Mouse (Mus musculus) forebrain, embryonic 15.5 days (tissue): ENCODE results near the gene 3110082I17Rik. TPM values are rescaled to one million over a fixed set of nuclear protein-coding genes. Genes with fewer than 3 reads are reported as not detected.

Experiments
- ATAC-seq: fragments of 200-750 bp; cut with Nextera tagmentation; replicated peaks from 2 replicates; pipeline ENCODE4 v1.8.0; 2017; ENCODE audit warnings: mild to moderate bottlenecking, moderate TSS enrichment, moderate library complexity
- H3K27ac ChIP-seq: fragments of 300-500 bp; sonication (generic); replicated peaks from 2 replicates; pipeline ENCODE4 v1.5.1; 2015; ENCODE audit warnings: mild to moderate bottlenecking, inconsistent platforms
- H3K27me3 ChIP-seq: fragments of 300-500 bp; sonication (generic); 2 replicates; pipeline ENCODE4 v1.6.1; 2015; ENCODE audit warnings: inconsistent platforms
- H3K36me3 ChIP-seq: fragments of 300-500 bp; sonication (generic); 2 replicates; pipeline ENCODE4 v1.6.1; 2015; ENCODE audit warnings: mild to moderate bottlenecking, inconsistent platforms
- H3K4me1 ChIP-seq: fragments of 300-500 bp; sonication (generic); 2 replicates; pipeline ENCODE4 v1.6.1; 2015; ENCODE audit warnings: inconsistent platforms
- H3K4me2 ChIP-seq: fragments of 300-500 bp; sonication (generic); replicated peaks from 2 replicates; pipeline ENCODE4 v1.6.1; 2015; ENCODE audit warnings: mild to moderate bottlenecking, inconsistent platforms
- H3K4me3 ChIP-seq: fragments of 300-500 bp; sonication (generic); 2 replicates; pipeline ENCODE4 v1.5.1; 2015; ENCODE audit warnings: mild to moderate bottlenecking, inconsistent platforms
- H3K9ac ChIP-seq: fragments of 300-500 bp; sonication (generic); replicated peaks from 2 replicates; pipeline ENCODE4 v1.6.1; 2015; ENCODE audit warnings: mild to moderate bottlenecking, inconsistent platforms
- H3K9me3 ChIP-seq: fragments of 300-500 bp; sonication (generic); 2 replicates; pipeline ENCODE4 v1.6.1; 2016; ENCODE audit warnings: inconsistent platforms
- WGBS: fragments of 180-500 bp; shearing (Covaris S2); methylation state at CpG from one replicate; pipeline ENCODE4 v1.1.7; 2015; ENCODE audit warnings: mixed read lengths; 5-methylcytosine and 5-hydroxymethylcytosine counted together
- polyA plus RNA-seq: library from polyadenylated mRNA; unstranded; fragments of >200 nt; fragmentation: Nextera tagmentation; extraction: Ambion mirVana; gene quantifications from 2 replicates; pipeline ENCODE4 v1.2.1, GENCODE M21; 2015

Gene 3110082I17Rik
- polyA plus RNA-seq, 1 experiment from 2014 or later = 20.4 TPM

DNA sequence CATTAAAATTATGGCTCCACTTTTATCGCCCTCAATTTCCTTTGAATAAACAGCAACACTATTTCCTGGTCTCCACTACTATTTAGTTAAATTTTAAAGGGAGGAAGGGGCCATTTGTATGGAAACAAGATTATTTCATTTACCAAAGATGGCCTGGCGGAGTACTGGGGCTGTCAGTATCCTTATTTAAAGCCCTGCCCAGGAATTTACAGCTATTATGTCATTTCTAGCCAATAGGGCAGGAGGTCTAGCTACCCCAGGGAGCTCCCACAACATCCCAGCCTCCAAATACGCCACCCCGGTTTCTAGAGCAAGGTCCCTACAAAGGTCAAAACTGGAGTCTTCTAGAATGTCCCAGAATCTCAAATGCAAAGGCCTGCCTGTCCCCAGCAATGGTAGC lies 46.8 kb downstream of the 3110082I17Rik start:
- 86% methylated on average over 4 of the region's 4 CpGs for WGBS
- no peaks in the 10 kb centered on the region for H3K36me3 ChIP-seq

DNA sequence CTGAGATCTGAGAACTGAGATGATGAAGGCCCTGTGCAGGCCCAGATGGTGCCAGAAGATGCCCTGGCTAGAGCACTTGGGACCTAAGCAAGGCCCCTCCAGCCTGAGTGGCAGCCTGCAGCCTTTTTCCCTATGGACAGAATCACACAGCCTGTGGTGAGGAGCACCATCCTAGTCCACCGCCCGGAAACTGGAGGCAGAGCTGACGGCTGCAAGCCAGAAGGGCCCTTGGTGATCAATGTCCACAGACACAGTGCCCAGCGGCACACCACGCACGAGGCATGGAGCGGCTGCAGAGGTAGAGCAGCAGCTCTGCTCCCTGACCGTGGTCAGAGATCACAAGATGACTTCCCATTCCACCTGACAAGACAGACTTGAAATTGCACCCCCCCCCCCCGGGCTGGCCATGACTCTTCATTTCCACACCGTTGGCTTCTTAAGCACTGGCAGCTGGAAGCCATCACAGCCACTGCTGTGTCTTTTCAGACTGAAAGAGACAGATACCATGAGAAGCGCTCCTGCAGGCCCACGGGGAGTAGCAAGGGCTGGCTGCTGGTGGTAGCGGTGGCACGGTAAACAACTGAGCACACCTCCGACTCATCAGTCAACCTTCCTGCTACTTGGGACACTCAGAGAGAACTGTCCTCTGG lies 48.5 kb downstream of the 3110082I17Rik start:
- ATAC-seq = no peak
- Histone ChIP-seq H3K36me3 (no peaks in the 10 kb centered on the region), H3K4me1 (no peaks in the 10 kb centered on the region), H3K9ac (no peak overlapping the region), H3K4me3 (no peak overlapping the region), H3K27me3 (no peaks in the 10 kb centered on the region), H3K9me3 (no peaks in the 10 kb centered on the region), H3K4me2 (no peak overlapping the region), H3K27ac (no peak overlapping the region)
- 82% methylated on average over 15 of the region's 15 CpGs for WGBS

More for the DNA sequence above, 46.8 kb downstream of the 3110082I17Rik start:
- no peak for ATAC-seq
- Histone ChIP-seq H3K4me2 (no peak overlapping the region), H3K4me3 (no peak overlapping the region), H3K9ac (no peak overlapping the region), H3K27me3 (no peaks in the 10 kb centered on the region), H3K27ac (no peak overlapping the region), H3K9me3 (no peaks in the 10 kb centered on the region), H3K4me1 (peaks cover 5% of the 10 kb centered on the region)

DNA sequence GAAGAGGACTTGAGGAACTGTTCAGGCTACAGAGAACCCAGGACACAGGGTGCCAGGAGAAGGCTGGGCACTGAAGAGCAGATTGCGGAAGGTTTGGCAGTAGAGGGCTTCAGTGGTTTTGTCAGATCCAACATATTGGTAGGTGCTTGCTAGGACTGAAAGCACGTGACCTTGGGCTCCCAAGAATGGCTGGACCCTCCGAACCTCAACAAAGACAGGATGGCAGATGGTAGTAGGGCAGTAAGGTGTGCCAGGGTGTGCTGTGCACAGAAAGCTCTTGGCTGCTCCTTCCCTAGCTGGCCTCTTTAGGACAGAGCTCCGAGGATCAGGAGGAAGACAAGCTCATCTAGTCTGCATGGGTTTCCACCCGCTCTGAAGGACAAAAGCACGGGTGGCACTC lies 49.2 kb downstream of the 3110082I17Rik start:
- no peak for ATAC-seq
- H3K4me3 ChIP-seq = no peak overlapping the region
- H3K9ac ChIP-seq = no peak overlapping the region
- no peaks in the 10 kb centered on the region for H3K36me3 ChIP-seq
- 91% methylated on average over 6 of the region's 6 CpGs for WGBS
- no peak overlapping the region for H3K4me2 ChIP-seq
- H3K9me3 ChIP-seq = no peaks in the 10 kb centered on the region
- no peaks in the 10 kb centered on the region for H3K27me3 ChIP-seq
- H3K4me1 ChIP-seq = no peaks in the 10 kb centered on the region
- H3K27ac ChIP-seq = no peak overlapping the region

DNA sequence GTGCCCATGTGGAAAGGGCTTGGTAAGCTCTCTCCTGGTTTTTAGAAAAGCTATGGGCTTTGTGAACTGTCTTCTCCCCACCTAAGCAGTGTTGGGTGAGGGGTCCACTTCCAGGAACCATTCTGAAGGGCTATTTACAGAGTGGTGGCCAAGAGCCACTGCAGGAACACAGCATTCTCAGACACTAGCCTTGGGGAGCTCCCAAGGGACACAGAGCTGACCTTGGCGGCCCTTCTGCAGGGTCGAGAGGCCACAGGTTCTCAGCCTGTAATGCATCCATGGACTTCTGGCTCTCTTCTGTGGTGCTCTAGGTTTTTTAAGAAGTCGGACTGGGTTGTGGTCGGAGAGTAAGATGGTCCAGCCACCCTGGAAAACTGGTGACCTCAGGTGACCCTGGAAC lies 50.3 kb downstream of the 3110082I17Rik start:
- 92% methylated on average over 4 of the region's 4 CpGs for WGBS
- no peak for ATAC-seq
- no peak overlapping the region for H3K9ac ChIP-seq
- no peaks in the 10 kb centered on the region for H3K36me3 ChIP-seq
- no peaks in the 10 kb centered on the region for H3K4me1 ChIP-seq
- no peaks in the 10 kb centered on the region for H3K9me3 ChIP-seq
- no peak overlapping the region for H3K27ac ChIP-seq
- H3K27me3 ChIP-seq = no peaks in the 10 kb centered on the region
- no peak overlapping the region for H3K4me2 ChIP-seq
- H3K4me3 ChIP-seq = no peak overlapping the region

DNA sequence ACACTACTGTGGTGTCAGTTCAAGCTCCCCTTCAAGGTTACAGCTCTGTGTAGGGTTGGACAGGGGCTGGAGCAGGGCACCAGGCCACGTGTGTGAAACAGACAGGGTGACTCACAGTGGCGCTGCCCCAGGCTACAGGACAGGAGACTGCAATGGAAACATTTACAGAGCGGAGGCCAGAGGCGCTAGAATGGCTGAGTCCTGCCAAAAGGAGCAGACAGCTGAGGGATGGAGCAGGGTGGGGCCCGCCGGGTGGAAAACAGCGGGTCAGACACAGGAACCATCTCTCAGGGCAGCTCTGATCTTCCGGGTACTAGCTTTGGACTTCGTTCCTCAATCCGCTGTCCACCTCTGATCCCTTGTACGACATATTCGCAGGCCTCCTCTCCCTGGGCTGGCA lies 50.9 kb downstream of the 3110082I17Rik start:
- Histone ChIP-seq H3K4me2 (no peak overlapping the region), H3K9me3 (no peaks in the 10 kb centered on the region), H3K4me1 (no peaks in the 10 kb centered on the region), H3K4me3 (no peak overlapping the region), H3K36me3 (no peaks in the 10 kb centered on the region), H3K27ac (no peak overlapping the region), H3K27me3 (no peaks in the 10 kb centered on the region), H3K9ac (no peak overlapping the region)
- WGBS = 80% methylated on average over 12 of the region's 12 CpGs
- ATAC-seq = no peak

DNA sequence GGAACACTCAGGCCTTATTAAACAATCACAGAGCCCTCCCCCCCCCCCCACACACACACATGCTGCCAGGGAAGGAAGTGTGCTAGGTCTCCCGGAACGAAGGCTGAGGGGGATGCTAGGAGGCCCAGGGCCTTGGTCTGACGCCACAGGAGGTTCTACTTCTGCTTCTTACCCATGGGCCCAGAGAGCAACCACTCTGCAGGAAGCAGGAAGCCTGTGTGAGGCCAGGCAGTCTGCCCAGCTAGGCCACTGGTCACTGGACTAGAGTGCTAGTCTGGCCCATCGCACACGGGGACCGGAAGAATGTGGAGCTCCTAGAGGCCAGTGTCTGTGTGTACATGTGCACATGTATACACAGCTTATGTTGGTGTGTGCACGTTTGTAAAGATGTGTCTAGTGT lies 51.8 kb downstream of the 3110082I17Rik start:
- no peaks in the 10 kb centered on the region for H3K9me3 ChIP-seq
- H3K4me3 ChIP-seq = no peak overlapping the region
- 84% methylated on average over 7 of the region's 7 CpGs for WGBS
- H3K9ac ChIP-seq = no peak overlapping the region
- no peaks in the 10 kb centered on the region for H3K27me3 ChIP-seq
- H3K4me2 ChIP-seq = no peak overlapping the region
- no peaks in the 10 kb centered on the region for H3K4me1 ChIP-seq
- no peak overlapping the region for H3K27ac ChIP-seq
- no peak for ATAC-seq
- no peaks in the 10 kb centered on the region for H3K36me3 ChIP-seq

DNA sequence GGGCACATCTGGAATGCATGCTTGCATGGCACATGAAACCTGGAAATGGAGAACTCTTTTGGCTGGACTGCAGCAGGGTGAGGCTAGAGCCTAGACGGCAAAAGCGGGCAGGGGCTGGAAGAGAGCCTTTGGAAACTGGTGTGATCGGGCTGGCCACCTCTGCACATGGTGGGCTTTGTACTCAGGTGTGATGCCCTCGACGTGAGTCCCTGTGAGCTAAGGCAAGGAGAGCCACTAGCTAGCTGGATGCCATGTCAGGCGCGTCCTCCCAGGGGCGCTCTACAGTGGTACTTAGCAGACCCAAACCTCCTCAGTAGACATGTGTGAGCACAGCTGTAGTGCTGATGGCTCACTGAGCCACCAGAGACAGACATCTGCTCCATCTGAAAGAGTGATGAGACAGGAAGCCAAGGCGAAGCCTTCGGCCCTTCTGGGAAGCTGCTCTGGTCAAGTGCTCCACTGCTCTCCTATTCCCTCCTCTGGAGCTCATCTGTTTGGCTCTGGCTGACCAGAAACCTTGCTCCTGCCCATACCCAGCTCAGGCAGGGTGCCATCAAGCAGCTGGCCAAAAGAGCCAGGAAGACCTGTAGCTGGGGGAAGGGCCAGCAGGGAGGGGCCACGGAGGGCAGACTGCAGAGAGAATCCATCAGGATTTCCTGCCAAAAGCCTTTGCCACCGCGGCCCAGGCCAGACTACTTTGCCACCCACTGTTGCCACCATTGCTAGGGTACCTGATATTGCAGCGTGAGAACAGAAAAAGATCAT lies 53.0 kb downstream of the 3110082I17Rik start:
- Histone ChIP-seq H3K27ac (no peak overlapping the region), H3K4me1 (no peaks in the 10 kb centered on the region)

DNA sequence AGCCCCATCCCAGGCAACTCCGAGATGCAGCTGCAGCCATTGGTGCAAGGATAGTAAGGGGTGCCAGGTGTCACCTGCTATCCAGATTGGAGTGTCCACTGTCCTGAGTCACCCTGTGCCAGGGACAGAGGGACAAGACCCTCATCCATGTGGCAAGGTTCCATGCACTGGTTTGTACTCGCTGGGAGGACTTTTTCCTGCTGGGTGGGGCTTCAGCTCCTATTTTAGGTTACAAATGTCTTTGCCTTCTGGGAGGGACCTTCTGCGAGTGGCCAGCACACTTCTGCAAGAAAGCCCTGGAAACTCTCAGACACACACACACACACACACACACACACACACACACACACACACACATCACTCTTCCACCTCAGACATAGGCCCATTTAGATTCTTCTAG lies 54.4 kb downstream of the 3110082I17Rik start:
- H3K27me3 ChIP-seq = no peaks in the 10 kb centered on the region
- no peak overlapping the region for H3K9ac ChIP-seq
- 85% methylated on average over 3 of the region's 3 CpGs for whole genome bisulfite sequencing
- H3K4me2 ChIP-seq = no peak overlapping the region
- H3K4me3 ChIP-seq = no peak overlapping the region
- no peaks in the 10 kb centered on the region for H3K4me1 ChIP-seq
- no peak overlapping the region for H3K27ac ChIP-seq
- ATAC-seq = no peak
- H3K36me3 ChIP-seq = no peaks in the 10 kb centered on the region
- H3K9me3 ChIP-seq = no peaks in the 10 kb centered on the region

More for the DNA sequence above, 53.0 kb downstream of the 3110082I17Rik start:
- H3K9ac ChIP-seq = no peak overlapping the region
- H3K9me3 ChIP-seq = no peaks in the 10 kb centered on the region
- 88% methylated on average over 14 of the region's 14 CpGs for WGBS
- no peaks in the 10 kb centered on the region for H3K36me3 ChIP-seq
- no peak for ATAC-seq
- no peak overlapping the region for H3K4me3 ChIP-seq
- no peak overlapping the region for H3K4me2 ChIP-seq
- no peaks in the 10 kb centered on the region for H3K27me3 ChIP-seq

DNA sequence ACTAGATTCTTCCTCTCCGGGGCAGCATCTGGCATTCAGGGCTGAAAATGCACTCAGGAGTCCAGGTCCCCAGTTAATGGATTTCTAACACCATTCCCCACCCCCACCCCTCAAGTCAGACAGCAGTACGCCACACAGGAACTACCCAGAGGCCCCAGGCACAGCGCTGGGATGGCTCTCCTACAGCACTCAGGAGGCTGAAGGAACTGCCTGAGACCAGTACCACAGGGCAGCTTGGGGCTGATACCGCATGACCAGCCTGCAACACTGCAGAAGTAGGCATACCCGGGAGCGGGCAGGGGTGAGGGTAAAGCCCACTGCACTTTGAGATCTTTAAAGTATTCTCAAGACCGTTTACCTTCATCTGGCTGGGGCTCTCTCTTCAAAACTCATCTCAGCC lies 54.8 kb downstream of the 3110082I17Rik start:
- no peak overlapping the region for H3K4me2 ChIP-seq
- H3K9ac ChIP-seq = no peak overlapping the region
- H3K27ac ChIP-seq = no peak overlapping the region
- H3K27me3 ChIP-seq = no peaks in the 10 kb centered on the region
- H3K4me3 ChIP-seq = no peak overlapping the region
- no peaks in the 10 kb centered on the region for H3K4me1 ChIP-seq
- no peaks in the 10 kb centered on the region for H3K9me3 ChIP-seq
- ATAC-seq = no peak
- 81% methylated on average over 7 of the region's 7 CpGs for WGBS
- H3K36me3 ChIP-seq = no peaks in the 10 kb centered on the region

DNA sequence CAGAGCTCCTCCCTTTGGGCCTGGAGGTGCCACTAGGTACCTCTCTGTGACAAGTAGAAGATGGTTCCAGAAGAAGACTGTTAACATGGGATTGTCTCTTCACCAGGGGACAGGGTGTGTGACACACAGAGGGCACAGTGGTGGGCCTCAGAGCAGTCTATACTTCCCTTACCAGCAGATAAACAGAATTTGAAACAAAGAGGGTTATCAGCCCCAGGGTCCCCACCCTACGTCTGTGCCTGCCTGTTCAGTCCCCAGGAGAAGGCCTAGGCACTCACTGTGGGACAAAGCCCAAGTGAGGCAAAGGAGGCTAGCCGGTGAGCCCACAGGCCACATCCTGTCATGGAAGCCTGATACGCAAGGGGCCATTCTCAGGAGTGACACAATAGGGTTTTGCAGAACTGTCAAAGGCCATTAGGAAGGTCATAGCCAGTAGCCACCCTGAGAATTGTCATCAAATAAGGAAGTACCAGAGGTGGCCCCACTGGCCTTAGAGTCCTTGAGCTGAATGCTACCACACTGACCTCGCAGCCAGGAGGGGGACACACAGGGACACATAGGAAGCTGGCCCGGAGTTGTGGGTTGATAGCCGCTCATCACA lies 55.4 kb downstream of the 3110082I17Rik start, which contains the start of gene C130050O18Rik:
Gene C130050O18Rik, plus strand, starts transcription at position 480 of the 601 bp plus-strand sequence.
- WGBS = 84% methylated on average over 6 of the region's 6 CpGs
- Histone ChIP-seq H3K27me3 (no peaks in the 10 kb centered on the region), H3K27ac (no peak within 1 kb of the TSS), H3K9me3 (no peaks in the 10 kb centered on the region), H3K4me1 (no peaks in the 10 kb centered on the region), H3K9ac (no peak within 1 kb of the TSS), H3K4me3 (no peak within 1 kb of the TSS), H3K36me3 (no peaks in the 10 kb centered on the region), H3K4me2 (no peak within 1 kb of the TSS)
- no peak for ATAC-seq

DNA sequence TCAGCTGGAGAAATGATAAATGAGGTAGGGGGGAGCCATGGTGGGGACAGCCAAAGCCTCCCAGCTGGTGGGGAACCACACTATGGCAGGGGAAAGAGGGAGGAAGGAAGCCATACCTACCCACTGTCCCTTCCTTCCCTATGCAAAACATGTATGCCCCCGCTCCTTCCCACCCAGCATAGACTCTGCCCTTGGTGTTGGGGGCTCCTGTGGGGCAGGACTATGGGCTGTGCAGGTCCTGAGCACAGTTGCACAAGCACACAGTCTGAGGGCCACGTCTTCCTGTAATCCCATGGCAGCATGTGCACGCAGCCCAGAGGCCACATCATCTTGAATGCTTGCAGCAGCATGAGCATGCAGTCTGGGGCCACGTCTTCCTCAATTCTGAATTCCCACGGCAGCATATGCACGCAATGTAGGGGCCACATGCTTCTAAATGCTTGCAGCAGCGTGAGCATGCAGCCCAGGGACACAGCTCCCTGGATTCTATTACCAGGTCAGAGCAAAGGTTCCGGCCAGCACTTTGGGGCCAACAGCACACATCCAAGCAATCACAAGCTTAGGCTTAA lies 56.6 kb downstream of the 3110082I17Rik start:
- 92% methylated on average over 8 of the region's 8 CpGs for WGBS
- ATAC-seq = no peak
- Histone ChIP-seq H3K4me2 (no peak overlapping the region), H3K9ac (no peak overlapping the region), H3K9me3 (no peaks in the 10 kb centered on the region), H3K4me3 (no peak overlapping the region), H3K4me1 (0 out of 2 replicates have a peak, but pooled peaks cover under 1% of the 10 kb centered on the region), H3K36me3 (no peaks in the 10 kb centered on the region), H3K27me3 (no peaks in the 10 kb centered on the region), H3K27ac (no peak overlapping the region)

DNA sequence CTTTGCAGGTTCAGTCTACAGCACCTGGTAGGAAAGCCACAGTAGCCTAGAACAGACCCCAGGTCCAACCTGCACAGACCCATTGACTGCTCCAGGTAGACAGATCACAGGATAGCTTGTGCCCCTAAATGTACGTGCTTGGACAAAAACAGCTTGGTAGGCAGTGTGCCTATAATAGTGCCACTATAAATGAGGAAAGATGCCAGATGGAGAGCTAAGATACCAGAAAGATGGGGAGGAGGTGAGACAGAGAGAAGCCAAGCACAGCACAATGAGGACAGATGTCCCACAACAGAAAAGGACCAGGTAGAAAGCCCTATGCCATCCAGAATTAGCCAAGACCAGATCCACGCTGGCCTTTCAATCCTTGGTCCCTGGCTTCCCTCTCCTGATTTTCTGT lies 58.2 kb downstream of the 3110082I17Rik start:
- WGBS = 91% methylated on average over 2 of the region's 2 CpGs
- H3K9ac ChIP-seq = no peak overlapping the region
- peaks cover 4% of the 10 kb centered on the region; the same call in 1 of the 2 replicates for H3K4me1 ChIP-seq
- no peak for ATAC-seq
- H3K4me2 ChIP-seq = no peak overlapping the region
- H3K9me3 ChIP-seq = no peaks in the 10 kb centered on the region
- no peak overlapping the region for H3K4me3 ChIP-seq
- no peak overlapping the region for H3K27ac ChIP-seq
- no peaks in the 10 kb centered on the region for H3K36me3 ChIP-seq
- no peaks in the 10 kb centered on the region for H3K27me3 ChIP-seq
